Mouse (Mus musculus): ENCODE results near the gene Ugt8a. TPM values are rescaled to one million over a fixed set of nuclear protein-coding genes. Genes with fewer than 3 reads are reported as not detected.

The Ugt8a gene
- total and polyA plus RNA-seq, 3 experiments, result not detected

- Histone ChIP-seq H3K36me3 (replicated peaks in 1 of 2; ENCODE audit: control insufficient read depth in 1 of 2, insufficient read depth in 1 of 2, low read length in 1 of 2) (no peaks in the 10 kb centered on the region), H3K4me3 (replicated peaks in 1 of 3; ENCODE audit: low read depth in 2 of 3, low read length in 2 of 3, poor library complexity in 1 of 3) (no peak overlapping the region), H3K4me2 (ENCODE audit: insufficient read depth, low read depth, poor library complexity, severe bottlenecking) (no peak overlapping the region), H3K4me1 (ENCODE audit: control insufficient read depth in 1 of 2, insufficient read depth in 2 of 2) (no peaks in the 10 kb centered on the region), H3K27me3 (replicated peaks) (no peaks in the 10 kb centered on the region), H3K27ac (ENCODE audit: insufficient read depth, low read depth) (no peak overlapping the region), H3K9me3 (replicated peaks; ENCODE audit: low read length) (no peaks in the 10 kb centered on the region), H3K9ac (ENCODE audit: insufficient read depth, low read depth) (no peak overlapping the region), H3K79me2 (replicated peaks; ENCODE audit: control insufficient read depth, extremely low read depth, insufficient read depth, poor library complexity, severe bottlenecking) (no peaks in the 10 kb centered on the region)
- dilution Hi-C loops (cut with MboI; ENCODE audit: extremely low pct_ligation_motif_present, extremely low pct_unique_long_range_greater_than_20kb, low sequenced_read_pairs), result no loop called here
- in situ Hi-C loops (cut with MboI; ENCODE audit: low pct_ligation_motif_present, low pct_unique_long_range_greater_than_20kb, low sequenced_read_pairs), result no loop called here
- DNase-seq (ENCODE audit: extremely low read depth), result no peak
- TF ChIP-seq MYC (IDR thresholded peaks at IDR 0.05; ENCODE audit: low read depth, low read length), result no peak
- no peak for TF ChIP-seq CHD2 (IDR thresholded peaks at IDR 0.05; ENCODE audit: low read length)
- TF ChIP-seq TCF12 (IDR thresholded peaks at IDR 0.05; ENCODE audit: low read depth, low read length), result no peak
- no peak for TF ChIP-seq POLR2A (IDR thresholded peaks at IDR 0.05; ENCODE audit: low read depth, low read length)
- TF ChIP-seq NRF1 (IDR thresholded peaks at IDR 0.05; ENCODE audit: low read depth, low read length), result no peak
- TF ChIP-seq MXI1 (IDR thresholded peaks at IDR 0.05; ENCODE audit: low read depth, low read length), result no peak
- no peak for TF ChIP-seq ZMIZ1 (IDR thresholded peaks at IDR 0.05; ENCODE audit: low read depth, low read length)
- TF ChIP-seq RAD21 (IDR thresholded peaks at IDR 0.05; ENCODE audit: low read depth, low read length), result no peak
- TF ChIP-seq ETS1 (conservative IDR thresholded peaks at IDR 0.05; ENCODE audit: low read depth, low read length), result no peak
- TF ChIP-seq JUND (conservative IDR thresholded peaks at IDR 0.05; ENCODE audit: low read depth, low read length), result no peak
- TF ChIP-seq ZC3H11A (IDR thresholded peaks at IDR 0.05; ENCODE audit: low read depth, low read length), result no peak
- no peak for TF ChIP-seq ZNF384 (IDR thresholded peaks at IDR 0.05; ENCODE audit: low read depth, low read length)
- no peak for TF ChIP-seq GABPA (IDR thresholded peaks at IDR 0.05; ENCODE audit: insufficient replicate concordance, low read depth, low read length)
- no peak for TF ChIP-seq USF2 (conservative IDR thresholded peaks at IDR 0.05; ENCODE audit: low read depth, low read length)
These were observed 54.0 kb downstream of the Ugt8a start for GRCm38 (mm10) chr3:125884423-125884822.

- dilution Hi-C loops (cut with MboI; ENCODE audit: extremely low pct_ligation_motif_present, extremely low pct_unique_long_range_greater_than_20kb, low sequenced_read_pairs) (no loop called here), in situ Hi-C loops (cut with MboI; ENCODE audit: low pct_ligation_motif_present, low pct_unique_long_range_greater_than_20kb, low sequenced_read_pairs) (no loop called here)
- Histone ChIP-seq H3K9me3 (replicated peaks; ENCODE audit: low read length) (no peaks in the 10 kb centered on the region), H3K4me2 (ENCODE audit: insufficient read depth, low read depth, poor library complexity, severe bottlenecking) (no peak overlapping the region), H3K27ac (ENCODE audit: insufficient read depth, low read depth) (no peak overlapping the region), H3K4me3 (replicated peaks in 1 of 3; ENCODE audit: low read depth in 2 of 3, low read length in 2 of 3, poor library complexity in 1 of 3) (no peak overlapping the region), H3K9ac (ENCODE audit: insufficient read depth, low read depth) (no peak overlapping the region), H3K79me2 (replicated peaks; ENCODE audit: control insufficient read depth, extremely low read depth, insufficient read depth, poor library complexity, severe bottlenecking) (no peaks in the 10 kb centered on the region), H3K4me1 (ENCODE audit: control insufficient read depth in 1 of 2, insufficient read depth in 2 of 2) (no peaks in the 10 kb centered on the region), H3K36me3 (replicated peaks in 1 of 2; ENCODE audit: control insufficient read depth in 1 of 2, insufficient read depth in 1 of 2, low read length in 1 of 2) (no peaks in the 10 kb centered on the region), H3K27me3 (replicated peaks) (no peaks in the 10 kb centered on the region)
- TF ChIP-seq POLR2A (IDR thresholded peaks at IDR 0.05; ENCODE audit: low read depth, low read length), result no peak
- no peak for TF ChIP-seq E2F4 (IDR thresholded peaks at IDR 0.05; ENCODE audit: insufficient replicate concordance, low read depth, low read length)
- TF ChIP-seq KAT2A (IDR thresholded peaks at IDR 0.05; ENCODE audit: insufficient replicate concordance, low read length), result no peak
- TF ChIP-seq RCOR1 (conservative IDR thresholded peaks at IDR 0.05; ENCODE audit: low read depth, low read length), result no peak
- no peak for TF ChIP-seq MAFK (IDR thresholded peaks at IDR 0.05; ENCODE audit: insufficient replicate concordance, low read length)
- no peak for TF ChIP-seq MYC (IDR thresholded peaks at IDR 0.05; ENCODE audit: low read depth, low read length)
- no peak for DNase-seq (ENCODE audit: extremely low read depth)
These were observed 55.4 kb downstream of the Ugt8a start for GRCm38 (mm10) chr3:125883009-125883408.
